Mouse (Mus musculus): ENCODE results near the gene Sult1d1.
"Not testable (repeated sequence)": the region's sequence is repeated elsewhere in the genome, so short reads cannot be mapped to it uniquely, and the experiment has no call there.

Gene Sult1d1

GRCm38 (mm10) chr5:87568845-87569244 is at the start of gene Sult1d1:
Gene Sult1d1 (minus strand): TSS chr5:87569027.
- DNase-seq (ENCODE audit: low spot score in 2 of 2): no peak

- DNase-seq (ENCODE audit: low spot score in 2 of 2): no peak
Observed at GRCm38 (mm10) chr5:87615128-87615390, 46.2 kb upstream of the Sult1d1 start.

GRCm38 (mm10) chr5:87614364-87615127 is 45.7 kb upstream of the Sult1d1 start:
- DNase-seq (ENCODE audit: low spot score in 2 of 2): no peak

GRCm38 (mm10) chr5:87601018-87601417 is 32.2 kb upstream of the Sult1d1 start:
- DNase-seq (ENCODE audit: low spot score in 2 of 2): no peak

- no peak for DNase-seq (ENCODE audit: low spot score in 2 of 2)
Observed at GRCm38 (mm10) chr5:87597891-87598290, 29.1 kb upstream of the Sult1d1 start.

GRCm38 (mm10) chr5:87591494-87591893 is 22.7 kb upstream of the Sult1d1 start, which contains the start of gene Sult1e1:
Gene Sult1e1 (minus strand): TSS chr5:87591594.
- DNase-seq (ENCODE audit: low spot score in 2 of 2): no peak

GRCm38 (mm10) chr5:87589916-87590315 is 21.1 kb upstream of the Sult1d1 start:
- DNase-seq (ENCODE audit: low spot score in 2 of 2): no peak

- no peak for DNase-seq (ENCODE audit: low spot score in 2 of 2)
Observed at GRCm38 (mm10) chr5:87580389-87580788, 11.6 kb upstream of the Sult1d1 start.

- DNase-seq (ENCODE audit: low spot score in 2 of 2): no peak
Observed at GRCm38 (mm10) chr5:87574174-87574573, 5.3 kb upstream of the Sult1d1 start.

GRCm38 (mm10) chr5:87573490-87573889 is 4.7 kb upstream of the Sult1d1 start:
- DNase-seq (ENCODE audit: low spot score in 2 of 2): no peak

- DNase-seq (ENCODE audit: low spot score in 2 of 2): no peak
Observed at GRCm38 (mm10) chr5:87572781-87573180, 4.0 kb upstream of the Sult1d1 start.

- no peak for DNase-seq (ENCODE audit: low spot score in 2 of 2)
Observed at GRCm38 (mm10) chr5:87567306-87567705, 1.5 kb downstream of the Sult1d1 start.

GRCm38 (mm10) chr5:87562966-87563365 is 5.9 kb downstream of the Sult1d1 start:
- no peak for DNase-seq (ENCODE audit: low spot score in 2 of 2)

- no peak for DNase-seq (ENCODE audit: low spot score in 2 of 2)
Observed at GRCm38 (mm10) chr5:87562526-87562925, 6.3 kb downstream of the Sult1d1 start.

GRCm38 (mm10) chr5:87560145-87560544 is 8.7 kb downstream of the Sult1d1 start:
- DNase-seq (ENCODE audit: low spot score in 2 of 2): no peak

GRCm38 (mm10) chr5:87550935-87551334 is 17.9 kb downstream of the Sult1d1 start:
- no peak for DNase-seq (ENCODE audit: low spot score in 2 of 2)

- DNase-seq (ENCODE audit: low spot score in 2 of 2): no peak
Observed at GRCm38 (mm10) chr5:87538111-87538510, 30.7 kb downstream of the Sult1d1 start, which contains the start of gene Sult1b1. Gene Sult1b1 (minus strand): TSS chr5:87538195.

- no peak for DNase-seq (ENCODE audit: low spot score in 2 of 2)
Observed at GRCm38 (mm10) chr5:87535994-87536644, 32.7 kb downstream of the Sult1d1 start.

- DNase-seq (ENCODE audit: low spot score in 2 of 2): no peak
Observed at GRCm38 (mm10) chr5:87532288-87532687, 36.5 kb downstream of the Sult1d1 start.

- not testable (repeated sequence) for DNase-seq (ENCODE audit: low spot score in 2 of 2)
Observed at GRCm38 (mm10) chr5:87523561-87523960, 45.3 kb downstream of the Sult1d1 start.

- no peak for DNase-seq (ENCODE audit: low spot score in 2 of 2)
Observed at GRCm38 (mm10) chr5:87505776-87506458, 62.9 kb downstream of the Sult1d1 start.

Measured in thymus, postnatal 10 days (tissue).